ENCODE assay signal across 8 mouse cellular contexts in the genomic region with DNA sequence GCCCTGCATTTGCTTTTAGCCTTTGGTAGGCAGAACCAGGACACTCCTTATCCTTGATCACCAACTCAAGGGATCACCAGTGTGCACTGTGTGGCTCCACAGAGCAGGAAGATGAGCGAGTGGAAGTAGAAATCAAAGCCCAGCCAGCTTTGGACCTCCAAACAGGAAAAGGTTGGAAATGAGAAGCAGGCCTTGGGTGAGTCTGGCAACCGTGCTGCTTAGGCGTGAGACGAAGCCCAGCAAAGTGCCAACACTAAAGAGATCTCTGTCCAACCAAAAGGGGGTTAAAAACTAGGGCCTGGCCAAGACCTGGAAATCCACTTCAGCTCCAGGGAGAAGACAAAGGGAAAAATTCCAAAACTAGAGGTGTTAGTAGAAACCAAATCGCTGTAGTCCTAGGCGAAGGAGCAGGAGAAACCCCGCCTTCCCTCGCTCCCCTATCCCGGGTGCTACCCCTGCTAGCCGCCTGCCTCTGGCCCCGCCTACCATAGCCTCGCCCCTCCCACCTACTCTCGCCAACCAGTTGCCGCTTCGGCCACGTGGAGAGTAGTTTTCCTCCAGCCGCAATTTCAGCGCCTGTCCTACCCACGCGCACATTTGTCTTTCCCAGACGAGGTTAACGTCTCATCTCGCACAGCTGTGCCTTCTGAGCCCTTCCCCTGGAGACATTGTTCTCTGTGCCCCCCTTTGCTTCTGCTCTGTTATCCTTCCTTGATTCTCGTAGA. TPM values are rescaled to one million over a fixed set of nuclear protein-coding genes. Genes with fewer than 3 reads are reported as not detected.
DNase-seq lines count a peak whose midpoint lies in the region; ATAC-seq and TF ChIP-seq lines count a peak whose summit lies in the region.

No protein-coding gene starts in this region.

- no peaks in the 10 kb centered on the region for H3K27me3 ChIP-seq in hindbrain, embryonic 16.5 days (replicated peaks; ENCODE audit: control insufficient read depth, insufficient read depth, low read length)

- H3K4me3 ChIP-seq in gastrocnemius, adult 2 months, result peak overlapping the region; percentile 76
- H3K4me3 ChIP-seq in hindbrain, embryonic 16.5 days (ENCODE audit: low read length), result peak overlapping the region; percentile 41

- peaks cover 4% of the 10 kb centered on the region; the same call in 1 of the 2 replicates for H3K36me3 ChIP-seq in hindbrain, embryonic 16.5 days (ENCODE audit: control insufficient read depth, insufficient read depth, low read length)

- peak overlapping the region; percentile 47 for H3K9ac ChIP-seq in hindbrain, embryonic 16.5 days (ENCODE audit: low read depth, low read length)

- 13% methylated on average over 24 of the region's 24 CpGs for WGBS in hindbrain, embryonic 16.5 days

- H3K27ac ChIP-seq in gastrocnemius, adult 2 months, result peak overlapping the region; percentile 77
- H3K27ac ChIP-seq in hindbrain, embryonic 16.5 days (ENCODE audit: low read depth, low read length), result no peak overlapping the region

- no peaks in the 10 kb centered on the region for H3K9me3 ChIP-seq in hindbrain, embryonic 16.5 days (ENCODE audit: control insufficient read depth, low read length)

- H3K4me2 ChIP-seq in hindbrain, embryonic 16.5 days (ENCODE audit: low read length), result peak overlapping the region; percentile 86

- intact Hi-C loops in gastrocnemius, adult 2 months (cut with DNase I), result no loop called here

- H3K4me1 ChIP-seq in hindbrain, embryonic 16.5 days (ENCODE audit: control insufficient read depth, insufficient read depth, low read depth, low read length), result peaks cover 9% of the 10 kb centered on the region; the same call in 1 of the 2 replicates

- TF ChIP-seq CTCF in gastrocnemius, adult 2 months (IDR thresholded peaks at IDR 0.05), result no peak

- ATAC-seq in hindbrain, embryonic 16.5 days, result peak; percentile 87
- peak; percentile 93 for ATAC-seq in megakaryocyte, adult 5-6 weeks (ENCODE audit: poor library complexity, severe bottlenecking)

- DNase-seq in R1 (ENCODE audit: low read depth, low spot score), result peak; percentile 91
- DNase-seq in cerebellum, postnatal 25 days, result peak; percentile 24 to 54
- DNase-seq in gastrocnemius, adult 2 months, result peak; percentile 90
- peak; percentile 8 to 27 for DNase-seq in left cerebral cortex, adult 8-10 months (ENCODE audit: low spot score in 2 of 2)
- peak; percentile 57 for DNase-seq in right cerebral cortex, adult 18-20 months
- DNase-seq in urinary bladder, adult 18-20 months (ENCODE audit: low spot score in 2 of 2), result peak; percentile 61 to 74

RNA-seq across cellular contexts. Expression of gene Efcab8, which starts 0.9 kb away (rescaled TPM):
- not detected for total RNA-seq in gastrocnemius, adult 2 months (2021)
- 0.10 TPM in 1 of 2 replicates, not detected in the other for polyA plus RNA-seq in hindbrain, embryonic 16.5 days (2015; fragmentation: Nextera tagmentation; extraction: Ambion mirVana)
- under 1 TPM; 0.19 to 0.54 (median 0.27) TPM for total RNA-seq in left cerebral cortex, adult 8-10 months (2022)
- 0.11 TPM in 1 of 2 replicates, not detected in the other for total RNA-seq in megakaryocyte, adult 5-6 weeks (2015)
- total RNA-seq in megakaryocyte, adult 5-6 weeks (2017), result not detected in 2 replicates

RNA-seq across cellular contexts. Expression of gene Mapre1, which starts 37.7 kb away (rescaled TPM):
- 10 to 100 TPM; 32.8 to 41.3 TPM for total RNA-seq in gastrocnemius, adult 2 months (2021)
- polyA plus RNA-seq in hindbrain, embryonic 16.5 days (2015; fragmentation: Nextera tagmentation; extraction: Ambion mirVana), result 367 and 383 TPM in 2 replicates
- total RNA-seq in left cerebral cortex, adult 8-10 months (2022), result 10 to 100 TPM; 67.5 to 87.9 (median 79.4) TPM
- total RNA-seq in megakaryocyte, adult 5-6 weeks (2015), result 130 and 155 TPM in 2 replicates
- 180 and 181 TPM in 2 replicates for total RNA-seq in megakaryocyte, adult 5-6 weeks (2017)

Comparison
In these comparisons a context has a peak if more than half of its experiments do, and no peak if none do; other contexts are left out.
1. DNase-seq: peak in every context shown above with its lines; median percentile 91 in R1; 90 in gastrocnemius, adult 2 months; 68 in urinary bladder, adult 18-20 months; 57 in right cerebral cortex, adult 18-20 months; 39 in cerebellum, postnatal 25 days; 18 in left cerebral cortex, adult 8-10 months.